22 mouse cellular contexts compared by ENCODE assay signal in genomic region chr6:118836693-118837092, GRCm38 (mm10).
DNase-seq lines count a peak whose midpoint lies in the region; ATAC-seq and TF ChIP-seq lines count a peak whose summit lies in the region.
"Had no signal": no experiment of that assay in that cellular context is flagged by ENCODE, and none has a peak within 500 bp of the region (broad histone marks: within the 10 kb centered on the region; RNA-seq: fewer than 3 reads in every experiment).

No protein-coding gene starts in this region.

- H3K4me1 ChIP-seq in forebrain, embryonic 13.5 days, result peaks cover 16% of the 10 kb centered on the region
- no peaks in the 10 kb centered on the region for H3K4me1 ChIP-seq in forebrain, embryonic 11.5 days (replicated peaks; ENCODE audit: control insufficient read depth, insufficient read depth, low read length)
- H3K4me1 ChIP-seq in midbrain, embryonic 13.5 days (replicated peaks), result peaks cover 15% of the 10 kb centered on the region
- H3K4me1 ChIP-seq in midbrain, postnatal 0 days (ENCODE audit: insufficient read depth, low read length), result peaks cover 16% of the 10 kb centered on the region; the same call in 1 of the 2 replicates
- H3K4me1 ChIP-seq in liver, embryonic 12.5 days, result peaks cover 72% of the 10 kb centered on the region
- H3K4me1 ChIP-seq in midbrain, embryonic 15.5 days, result peaks cover 13% of the 10 kb centered on the region

- DNase-seq in forebrain, embryonic 11.5 days (ENCODE audit: low spot score), result no peak
- DNase-seq in midbrain, postnatal 0 days (ENCODE audit: low spot score), result no peak
- no peak for DNase-seq in thymus, postnatal 25 days
- no peak for DNase-seq in heart, adult 11 months
- DNase-seq: cerebellum, adult 11-12 months; cerebellum, postnatal 36 days; gastrocnemius, postnatal 14 days; heart, adult 2 months; heart, postnatal 4 days; kidney, adult 18-20 months; lung, postnatal 14 days; right cerebral cortex, postnatal 25 days; thymus, adult 2 months had no signal

- H3K4me2 ChIP-seq in forebrain, embryonic 13.5 days, result no peak overlapping the region
- no peak overlapping the region for H3K4me2 ChIP-seq in forebrain, embryonic 11.5 days (ENCODE audit: low read depth, low read length, severe bottlenecking)
- H3K4me2 ChIP-seq in midbrain, embryonic 13.5 days (replicated peaks), result no peak overlapping the region
- no peak overlapping the region for H3K4me2 ChIP-seq in midbrain, postnatal 0 days (ENCODE audit: low read depth, low read length, poor library complexity, severe bottlenecking)
- H3K4me2 ChIP-seq in liver, embryonic 12.5 days, result peak overlapping the region; percentile 37
- H3K4me2 ChIP-seq in midbrain, embryonic 15.5 days, result no peak overlapping the region
- H3K4me2 ChIP-seq: embryonic facial prominence, embryonic 15.5 days; heart, embryonic 15.5 days; limb, embryonic 15.5 days had no signal

- TF ChIP-seq CTCF in midbrain, postnatal 0 days (IDR thresholded peaks at IDR 0.05), result no peak

- ATAC-seq in forebrain, embryonic 13.5 days, result no peak
- ATAC-seq in forebrain, embryonic 11.5 days (replicated peaks; ENCODE audit: low FRiP score), result no peak
- ATAC-seq in midbrain, embryonic 13.5 days, result no peak
- no peak for ATAC-seq in midbrain, postnatal 0 days (ENCODE audit: low FRiP score)
- ATAC-seq in liver, embryonic 12.5 days, result no peak; the same call in 1 of the 2 replicates
- no peak for ATAC-seq in midbrain, embryonic 15.5 days (replicated peaks)

- H3K27ac ChIP-seq in forebrain, embryonic 13.5 days, result peak overlapping the region; percentile 8; the same call in 1 of the 2 replicates
- H3K27ac ChIP-seq in forebrain, embryonic 11.5 days (ENCODE audit: low read depth, low read length), result no peak overlapping the region
- H3K27ac ChIP-seq in midbrain, embryonic 13.5 days, result peak overlapping the region; percentile 14; the same call in 1 of the 2 replicates
- H3K27ac ChIP-seq in midbrain, postnatal 0 days (ENCODE audit: low read depth, low read length), result no peak overlapping the region
- 0 out of 2 replicates have a peak overlapping the region, but pooled peaks have one; percentile 34 for H3K27ac ChIP-seq in liver, embryonic 12.5 days
- 0 out of 2 replicates have a peak overlapping the region, but pooled peaks have one; percentile 33 for H3K27ac ChIP-seq in midbrain, embryonic 15.5 days
- H3K27ac ChIP-seq: embryonic facial prominence, embryonic 15.5 days; heart, adult 2 months; heart, embryonic 15.5 days; kidney, postnatal 0 days; limb, embryonic 15.5 days had no signal

- H3K9me3 ChIP-seq in forebrain, embryonic 13.5 days (replicated peaks), result no peaks in the 10 kb centered on the region
- no peaks in the 10 kb centered on the region for H3K9me3 ChIP-seq in forebrain, embryonic 11.5 days (ENCODE audit: control insufficient read depth, low read length)
- no peaks in the 10 kb centered on the region for H3K9me3 ChIP-seq in midbrain, embryonic 13.5 days
- H3K9me3 ChIP-seq in midbrain, postnatal 0 days (ENCODE audit: low read length), result no peaks in the 10 kb centered on the region
- H3K9me3 ChIP-seq in liver, embryonic 12.5 days (replicated peaks), result no peaks in the 10 kb centered on the region
- no peaks in the 10 kb centered on the region for H3K9me3 ChIP-seq in midbrain, embryonic 15.5 days
- H3K9me3 ChIP-seq: embryonic facial prominence, embryonic 15.5 days; heart, embryonic 15.5 days; limb, embryonic 15.5 days had no signal

- H3K36me3 ChIP-seq in forebrain, embryonic 13.5 days (ENCODE audit: poor library complexity, severe bottlenecking), result no peaks in the 10 kb centered on the region
- H3K36me3 ChIP-seq in forebrain, embryonic 11.5 days (ENCODE audit: control insufficient read depth, insufficient read depth, low read length), result no peaks in the 10 kb centered on the region
- H3K36me3 ChIP-seq in midbrain, embryonic 13.5 days, result no peaks in the 10 kb centered on the region
- no peaks in the 10 kb centered on the region for H3K36me3 ChIP-seq in midbrain, postnatal 0 days (ENCODE audit: insufficient read depth, low read length)
- H3K36me3 ChIP-seq in liver, embryonic 12.5 days, result no peaks in the 10 kb centered on the region
- no peaks in the 10 kb centered on the region for H3K36me3 ChIP-seq in midbrain, embryonic 15.5 days (replicated peaks)
- H3K36me3 ChIP-seq: embryonic facial prominence, embryonic 15.5 days; G1E; heart, embryonic 15.5 days; limb, embryonic 15.5 days had no signal

- WGBS in forebrain, embryonic 13.5 days, result 14% methylated on average over 7 of the region's 7 CpGs
- WGBS in forebrain, embryonic 11.5 days, result 18% methylated on average over 7 of the region's 7 CpGs
- WGBS in midbrain, embryonic 13.5 days, result 17% methylated on average over 7 of the region's 7 CpGs
- 15% methylated on average over 7 of the region's 7 CpGs for WGBS in midbrain, postnatal 0 days
- WGBS in liver, embryonic 12.5 days (ENCODE audit: insufficient replicate concordance), result 12% methylated on average over 7 of the region's 7 CpGs
- 12% methylated on average over 7 of the region's 7 CpGs for WGBS in midbrain, embryonic 15.5 days

- no peak overlapping the region for H3K9ac ChIP-seq in forebrain, embryonic 13.5 days
- H3K9ac ChIP-seq in forebrain, embryonic 11.5 days (ENCODE audit: low read length), result no peak overlapping the region
- 0 out of 2 replicates have a peak overlapping the region, but pooled peaks have one; percentile 42 for H3K9ac ChIP-seq in midbrain, embryonic 13.5 days (replicated peaks)
- no peak overlapping the region for H3K9ac ChIP-seq in midbrain, postnatal 0 days (replicated peaks; ENCODE audit: low read length, poor library complexity, severe bottlenecking)
- H3K9ac ChIP-seq in liver, embryonic 12.5 days, result no peak overlapping the region
- no peak overlapping the region for H3K9ac ChIP-seq in midbrain, embryonic 15.5 days
- H3K9ac ChIP-seq: embryonic facial prominence, embryonic 15.5 days; heart, embryonic 15.5 days; limb, embryonic 15.5 days had no signal

- no peak overlapping the region for H3K4me3 ChIP-seq in forebrain, embryonic 13.5 days
- no peak overlapping the region for H3K4me3 ChIP-seq in forebrain, embryonic 11.5 days (ENCODE audit: low read depth, low read length)
- no peak overlapping the region for H3K4me3 ChIP-seq in midbrain, embryonic 13.5 days (replicated peaks)
- H3K4me3 ChIP-seq in midbrain, postnatal 0 days (ENCODE audit: low read depth, low read length), result no peak overlapping the region
- H3K4me3 ChIP-seq in liver, embryonic 12.5 days, result no peak overlapping the region
- no peak overlapping the region for H3K4me3 ChIP-seq in midbrain, embryonic 15.5 days
- H3K4me3 ChIP-seq: embryonic facial prominence, embryonic 15.5 days; heart, adult 2 months; heart, embryonic 15.5 days; limb, embryonic 15.5 days had no signal

- no peaks in the 10 kb centered on the region for H3K27me3 ChIP-seq in forebrain, embryonic 13.5 days
- H3K27me3 ChIP-seq in forebrain, embryonic 11.5 days (ENCODE audit: control insufficient read depth, insufficient read depth, low read length), result no peaks in the 10 kb centered on the region
- H3K27me3 ChIP-seq in midbrain, embryonic 13.5 days, result no peaks in the 10 kb centered on the region
- H3K27me3 ChIP-seq in midbrain, postnatal 0 days (ENCODE audit: insufficient read depth, low read length), result no peaks in the 10 kb centered on the region
- no peaks in the 10 kb centered on the region for H3K27me3 ChIP-seq in liver, embryonic 12.5 days (replicated peaks)
- H3K27me3 ChIP-seq in midbrain, embryonic 15.5 days (replicated peaks), result no peaks in the 10 kb centered on the region
- H3K27me3 ChIP-seq: embryonic facial prominence, embryonic 15.5 days; heart, embryonic 15.5 days had no signal

Comparison
In these comparisons a context has a peak if more than half of its experiments do, and no peak if none do; other contexts are left out.
1. H3K27ac ChIP-seq: peak in forebrain, embryonic 13.5 days (single experiment), midbrain, embryonic 13.5 days (single experiment), liver, embryonic 12.5 days (single experiment) and midbrain, embryonic 15.5 days (single experiment); none in forebrain, embryonic 11.5 days (single experiment) and midbrain, postnatal 0 days (single experiment).